Mouse (Mus musculus) forebrain, embryonic 10.5 days (tissue): Measurements from ENCODE around the gene Slc16a14. TPM values are rescaled to one million over a fixed set of nuclear protein-coding genes. Genes with fewer than 3 reads are reported as not detected.

Experiments used
- DNase-seq: peaks from one replicate; pipeline ENCODE4 v3.0.0-alpha.2; 2017; ENCODE audit warnings: low spot score; ENCODE audit errors: extremely low spot score
- H3K27ac ChIP-seq: fragments of 300-500 bp; sonication (generic); 2 replicates; pipeline ENCODE4 v1.5.1; 2016; ENCODE audit warnings: mild to moderate bottlenecking
- H3K27me3 ChIP-seq: fragments of 300-500 bp; sonication (generic); 2 replicates; pipeline ENCODE4 v1.6.1; 2016; ENCODE audit warnings: mild to moderate bottlenecking; ENCODE audit not compliant: poor library complexity, severe bottlenecking
- H3K36me3 ChIP-seq: fragments of 300-500 bp; sonication (generic); replicated peaks from 2 replicates; pipeline ENCODE4 v1.6.1; 2016; ENCODE audit warnings: mild to moderate bottlenecking, moderate library complexity
- H3K4me1 ChIP-seq: fragments of 300-500 bp; sonication (generic); 2 replicates; pipeline ENCODE4 v1.6.1; 2016
- H3K4me3 ChIP-seq: fragments of 300-500 bp; sonication (generic); 2 replicates; pipeline ENCODE4 v1.5.1; 2016; ENCODE audit warnings: mild to moderate bottlenecking, moderate library complexity
- H3K9me3 ChIP-seq: fragments of 300-500 bp; sonication (generic); 2 replicates; pipeline ENCODE4 v1.6.1; 2016; ENCODE audit warnings: mild to moderate bottlenecking, moderate library complexity
- WGBS: fragments of 180-500 bp; shearing (Covaris S2); methylation state at CpG from one replicate; pipeline ENCODE4 v1.1.7; 2016; 5-methylcytosine and 5-hydroxymethylcytosine counted together
- polyA plus RNA-seq: library from polyadenylated mRNA; unstranded; fragments of >200 nt; fragmentation: Nextera tagmentation; extraction: Ambion mirVana; gene quantifications from 2 replicates; pipeline ENCODE4 v1.2.1, GENCODE M21; 2016

Gene Slc16a14
- polyA plus RNA-seq, 1 experiment from 2014 or later: 1.5 TPM

- 90% methylated on average over 19 of the region's 19 CpGs for WGBS
- Histone ChIP-seq H3K4me3 (no peak overlapping the region), H3K27ac (no peak overlapping the region), H3K9me3 (no peaks in the 10 kb centered on the region), H3K27me3 (peaks cover 36% of the 10 kb centered on the region), H3K4me1 (peaks cover 14% of the 10 kb centered on the region), H3K36me3 (no peaks in the 10 kb centered on the region)
- no peak for DNase-seq
These were observed 2.0 kb upstream of the Slc16a14 start for GRCm38 (mm10) chr1:84936716-84937510.

- Histone ChIP-seq H3K27ac (no peak overlapping the region), H3K9me3 (no peaks in the 10 kb centered on the region), H3K36me3 (no peaks in the 10 kb centered on the region), H3K4me1 (peaks cover 14% of the 10 kb centered on the region), H3K27me3 (peaks cover 36% of the 10 kb centered on the region), H3K4me3 (no peak overlapping the region)
- DNase-seq: no peak
- WGBS: 83% methylated on average over 9 of the region's 9 CpGs
These were observed 734 bp upstream of the Slc16a14 start for GRCm38 (mm10) chr1:84935668-84936067.

GRCm38 (mm10) chr1:84934151-84934502, 807 bp downstream of the Slc16a14 start:
- Histone ChIP-seq H3K27me3 (peaks cover 36% of the 10 kb centered on the region), H3K27ac (peak overlapping the region; percentile 85), H3K4me3 (peak overlapping the region; percentile 72), H3K4me1 (peaks cover 14% of the 10 kb centered on the region), H3K9me3 (no peaks in the 10 kb centered on the region), H3K36me3 (no peaks in the 10 kb centered on the region)
- DNase-seq: peak; percentile 44
- under 1% methylated on average over 12 of the region's 12 CpGs for WGBS

- H3K4me3 ChIP-seq: peak overlapping the region; percentile 72
- peak; percentile 77 for DNase-seq
- peak overlapping the region; percentile 85; the same call in 1 of the 2 replicates for H3K27ac ChIP-seq
- peaks cover 14% of the 10 kb centered on the region for H3K4me1 ChIP-seq
- H3K36me3 ChIP-seq: no peaks in the 10 kb centered on the region
- WGBS: 11% methylated on average over 22 of the region's 22 CpGs
- peaks cover 36% of the 10 kb centered on the region for H3K27me3 ChIP-seq
- H3K9me3 ChIP-seq: no peaks in the 10 kb centered on the region
These were observed 1.3 kb downstream of the Slc16a14 start for GRCm38 (mm10) chr1:84933472-84934150.

- Histone ChIP-seq H3K4me3 (no peak overlapping the region), H3K27ac (no peak overlapping the region), H3K4me1 (no peaks in the 10 kb centered on the region), H3K27me3 (no peaks in the 10 kb centered on the region), H3K9me3 (no peaks in the 10 kb centered on the region), H3K36me3 (no peaks in the 10 kb centered on the region)
- 89% methylated on average over 9 of the region's 9 CpGs for WGBS
- no peak for DNase-seq
These were observed 9.3 kb downstream of the Slc16a14 start for GRCm38 (mm10) chr1:84925599-84925998.

- Histone ChIP-seq H3K4me1 (no peaks in the 10 kb centered on the region), H3K27me3 (no peaks in the 10 kb centered on the region), H3K9me3 (no peaks in the 10 kb centered on the region), H3K4me3 (no peak overlapping the region), H3K27ac (no peak overlapping the region), H3K36me3 (no peaks in the 10 kb centered on the region)
- no peak for DNase-seq
- 80% methylated on average over 6 of the region's 6 CpGs for WGBS
These were observed 10.8 kb downstream of the Slc16a14 start for GRCm38 (mm10) chr1:84924134-84924533.

GRCm38 (mm10) chr1:84923432-84923831, 11.5 kb downstream of the Slc16a14 start:
- H3K27me3 ChIP-seq: no peaks in the 10 kb centered on the region
- H3K27ac ChIP-seq: no peak overlapping the region
- H3K4me3 ChIP-seq: no peak overlapping the region
- no peak for DNase-seq
- WGBS: 84% methylated on average over 2 of the region's 2 CpGs
- no peaks in the 10 kb centered on the region for H3K9me3 ChIP-seq
- no peaks in the 10 kb centered on the region for H3K36me3 ChIP-seq
- H3K4me1 ChIP-seq: no peaks in the 10 kb centered on the region

- no peak for DNase-seq
- Histone ChIP-seq H3K4me1 (no peaks in the 10 kb centered on the region), H3K4me3 (no peak overlapping the region), H3K27ac (no peak overlapping the region), H3K27me3 (no peaks in the 10 kb centered on the region), H3K36me3 (no peaks in the 10 kb centered on the region), H3K9me3 (no peaks in the 10 kb centered on the region)
- whole genome bisulfite sequencing: 95% methylated on average over 3 of the region's 3 CpGs
These were observed 16.1 kb downstream of the Slc16a14 start for GRCm38 (mm10) chr1:84918865-84919264.

GRCm38 (mm10) chr1:84915010-84915409, 19.9 kb downstream of the Slc16a14 start:
- 0 out of 2 replicates have a peak, but pooled peaks cover 3% of the 10 kb centered on the region for H3K4me1 ChIP-seq
- no peaks in the 10 kb centered on the region for H3K27me3 ChIP-seq
- H3K36me3 ChIP-seq: no peaks in the 10 kb centered on the region
- no peaks in the 10 kb centered on the region for H3K9me3 ChIP-seq
- 92% methylated on average over 4 of the region's 4 CpGs for WGBS
- no peak overlapping the region for H3K27ac ChIP-seq
- H3K4me3 ChIP-seq: no peak overlapping the region
- no peak for DNase-seq

- H3K36me3 ChIP-seq: no peaks in the 10 kb centered on the region
- no peak overlapping the region for H3K4me3 ChIP-seq
- H3K4me1 ChIP-seq: 0 out of 2 replicates have a peak, but pooled peaks cover 3% of the 10 kb centered on the region
- no peaks in the 10 kb centered on the region for H3K27me3 ChIP-seq
- H3K9me3 ChIP-seq: no peaks in the 10 kb centered on the region
- WGBS: 95% methylated on average over 11 of the region's 11 CpGs
- no peak overlapping the region for H3K27ac ChIP-seq
- no peak for DNase-seq
These were observed 22.4 kb downstream of the Slc16a14 start for GRCm38 (mm10) chr1:84912571-84912970.

GRCm38 (mm10) chr1:84910177-84910804, 24.6 kb downstream of the Slc16a14 start:
- Histone ChIP-seq H3K4me3 (no peak overlapping the region), H3K36me3 (no peaks in the 10 kb centered on the region), H3K27me3 (no peaks in the 10 kb centered on the region), H3K4me1 (0 out of 2 replicates have a peak, but pooled peaks cover 3% of the 10 kb centered on the region), H3K9me3 (no peaks in the 10 kb centered on the region), H3K27ac (no peak overlapping the region)
- DNase-seq: no peak
- 78% methylated on average over 8 of the region's 8 CpGs for WGBS

- WGBS: 65% methylated on average over 2 of the region's 2 CpGs
- no peak overlapping the region for H3K27ac ChIP-seq
- H3K36me3 ChIP-seq: no peaks in the 10 kb centered on the region
- no peaks in the 10 kb centered on the region for H3K27me3 ChIP-seq
- H3K4me1 ChIP-seq: no peaks in the 10 kb centered on the region
- no peak overlapping the region for H3K4me3 ChIP-seq
- DNase-seq: no peak
- no peaks in the 10 kb centered on the region for H3K9me3 ChIP-seq
These were observed 30.5 kb downstream of the Slc16a14 start for GRCm38 (mm10) chr1:84904467-84904866.

- H3K27me3 ChIP-seq: no peaks in the 10 kb centered on the region
- H3K36me3 ChIP-seq: no peaks in the 10 kb centered on the region
- no peak overlapping the region for H3K27ac ChIP-seq
- no peak for DNase-seq
- no peaks in the 10 kb centered on the region for H3K4me1 ChIP-seq
- H3K9me3 ChIP-seq: no peaks in the 10 kb centered on the region
- H3K4me3 ChIP-seq: no peak overlapping the region
- WGBS: 93% methylated on average over 6 of the region's 6 CpGs
These were observed 35.8 kb downstream of the Slc16a14 start for GRCm38 (mm10) chr1:84899156-84899555.
